Mouse (Mus musculus): ENCODE results near the gene Madcam1.

- TF ChIP-seq MYOG (IDR thresholded peaks at IDR 0.05; ENCODE audit: control insufficient read depth, extremely low read depth, insufficient read length), result no peak
- no peak for TF ChIP-seq CEBPB (IDR thresholded peaks at IDR 0.05; ENCODE audit: low read depth)
- no peak for TF ChIP-seq CTCF (IDR thresholded peaks at IDR 0.05; ENCODE audit: control insufficient read depth, insufficient read depth, insufficient read length)
- no peak for TF ChIP-seq MAX (IDR thresholded peaks at IDR 0.05)
- TF ChIP-seq USF1 (IDR thresholded peaks at IDR 0.05; ENCODE audit: low read depth), result no peak
- no peak for TF ChIP-seq MYOD1 (IDR thresholded peaks at IDR 0.05; ENCODE audit: control insufficient read depth, insufficient read length, low read depth)
- TF ChIP-seq FOSL1 (IDR thresholded peaks at IDR 0.05; ENCODE audit: insufficient read depth, low read length, poor library complexity, severe bottlenecking), result no peak
Observed at GRCm38 (mm10) chr10:79703541-79703940, 39.2 kb downstream of the Madcam1 start.
